Mouse (Mus musculus): ENCODE data around the gene Fam122c. TPM values are rescaled to one million over a fixed set of nuclear protein-coding genes. Genes with fewer than 3 reads are reported as not detected.

The Fam122c gene
- not detected in 2 replicates for total RNA-seq (2014; rRNA removed)
- polyA plus RNA-seq (2015; fragmentation: Nextera tagmentation; extraction: Ambion mirVana), result not detected in 2 replicates

GRCm38 (mm10) chrX:53273124-53273523 is at the start of gene Fam122c:
Gene Fam122c (plus strand): TSS chrX:53273424.
- Histone ChIP-seq H3K27ac (ENCODE audit: low read depth, low read length) (no peak within 1 kb of the TSS), H3K36me3 (ENCODE audit: insufficient read depth) (no peaks in the 10 kb centered on the region), H3K27me3 (ENCODE audit: insufficient read depth, low read length) (no peaks in the 10 kb centered on the region), H3K9ac (no peak within 1 kb of the TSS), H3K4me1 (ENCODE audit: insufficient read depth) (no peaks in the 10 kb centered on the region), H3K4me2 (ENCODE audit: low read depth) (no peak within 1 kb of the TSS), H3K9me3 (ENCODE audit: low read length) (no peaks in the 10 kb centered on the region), H3K4me3 (ENCODE audit: low read depth, low read length) (no peak within 1 kb of the TSS)
- WGBS, result 50% methylated on average over 1 of the region's 1 CpGs
- no peak for TF ChIP-seq CTCF (IDR thresholded peaks at IDR 0.05; ENCODE audit: low read depth)
- no peak for DNase-seq
- ATAC-seq, result no peak

GRCm38 (mm10) chrX:53224353-53224944 is 48.8 kb upstream of the Fam122c start:
- H3K27ac ChIP-seq (ENCODE audit: low read depth, low read length), result no peak overlapping the region
- H3K9me3 ChIP-seq (ENCODE audit: low read length), result no peaks in the 10 kb centered on the region
- H3K4me2 ChIP-seq (ENCODE audit: low read depth), result no peak overlapping the region
- DNase-seq, result no peak
- no peaks in the 10 kb centered on the region for H3K36me3 ChIP-seq (ENCODE audit: insufficient read depth)
- no peak for TF ChIP-seq CTCF (IDR thresholded peaks at IDR 0.05; ENCODE audit: low read depth)
- H3K4me3 ChIP-seq (ENCODE audit: low read depth, low read length), result no peak overlapping the region
- no peaks in the 10 kb centered on the region for H3K27me3 ChIP-seq (ENCODE audit: insufficient read depth, low read length)
- 57% methylated on average over 6 of the region's 6 CpGs for WGBS
- ATAC-seq, result no peak
- no peak overlapping the region for H3K9ac ChIP-seq
- H3K4me1 ChIP-seq (ENCODE audit: insufficient read depth), result no peaks in the 10 kb centered on the region

GRCm38 (mm10) chrX:53231965-53232364 is 41.3 kb upstream of the Fam122c start:
- no peaks in the 10 kb centered on the region for H3K4me1 ChIP-seq (ENCODE audit: insufficient read depth)
- peak overlapping the region; percentile 44 for H3K4me2 ChIP-seq (ENCODE audit: low read depth)
- no peak overlapping the region for H3K27ac ChIP-seq (ENCODE audit: low read depth, low read length)
- peak overlapping the region; percentile 33; the same call in 1 of the 2 replicates for H3K9ac ChIP-seq
- WGBS, result 34% methylated on average over 13 of the region's 13 CpGs
- H3K36me3 ChIP-seq (ENCODE audit: insufficient read depth), result no peaks in the 10 kb centered on the region
- DNase-seq, result peak; percentile 35
- ATAC-seq, result peak; percentile 70
- peak overlapping the region; percentile 25 for H3K4me3 ChIP-seq (ENCODE audit: low read depth, low read length)
- no peaks in the 10 kb centered on the region for H3K9me3 ChIP-seq (ENCODE audit: low read length)
- no peaks in the 10 kb centered on the region for H3K27me3 ChIP-seq (ENCODE audit: insufficient read depth, low read length)
- no peak for TF ChIP-seq CTCF (IDR thresholded peaks at IDR 0.05; ENCODE audit: low read depth)

- 45% methylated on average over 4 of the region's 4 CpGs for WGBS
- ATAC-seq, result no peak
Measured at GRCm38 (mm10) chrX:53233689-53234088, 39.5 kb upstream of the Fam122c start.

GRCm38 (mm10) chrX:53236404-53236803 is 36.8 kb upstream of the Fam122c start:
- no peak for DNase-seq
- no peaks in the 10 kb centered on the region for H3K4me1 ChIP-seq (ENCODE audit: insufficient read depth)
- no peak for ATAC-seq
- 49% methylated on average over 7 of the region's 7 CpGs for WGBS
- H3K27ac ChIP-seq (ENCODE audit: low read depth, low read length), result no peak overlapping the region
- no peaks in the 10 kb centered on the region for H3K36me3 ChIP-seq (ENCODE audit: insufficient read depth)
- H3K9ac ChIP-seq, result no peak overlapping the region
- no peaks in the 10 kb centered on the region for H3K9me3 ChIP-seq (ENCODE audit: low read length)
- TF ChIP-seq CTCF (IDR thresholded peaks at IDR 0.05; ENCODE audit: low read depth), result no peak
- no peaks in the 10 kb centered on the region for H3K27me3 ChIP-seq (ENCODE audit: insufficient read depth, low read length)
- no peak overlapping the region for H3K4me3 ChIP-seq (ENCODE audit: low read depth, low read length)
- no peak overlapping the region for H3K4me2 ChIP-seq (ENCODE audit: low read depth)

More at GRCm38 (mm10) chrX:53233689-53234088, 39.5 kb upstream of the Fam122c start:
- no peak for TF ChIP-seq CTCF (IDR thresholded peaks at IDR 0.05; ENCODE audit: low read depth)
- DNase-seq, result no peak
- no peaks in the 10 kb centered on the region for H3K36me3 ChIP-seq (ENCODE audit: insufficient read depth)
- no peak overlapping the region for H3K27ac ChIP-seq (ENCODE audit: low read depth, low read length)
- no peak overlapping the region for H3K4me3 ChIP-seq (ENCODE audit: low read depth, low read length)
- no peaks in the 10 kb centered on the region for H3K27me3 ChIP-seq (ENCODE audit: insufficient read depth, low read length)
- H3K9ac ChIP-seq, result no peak overlapping the region
- no peaks in the 10 kb centered on the region for H3K9me3 ChIP-seq (ENCODE audit: low read length)
- H3K4me2 ChIP-seq (ENCODE audit: low read depth), result no peak overlapping the region
- no peaks in the 10 kb centered on the region for H3K4me1 ChIP-seq (ENCODE audit: insufficient read depth)

- 0 out of 2 replicates have a peak, but pooled peaks have one; percentile 10 for TF ChIP-seq CTCF (IDR thresholded peaks at IDR 0.05; ENCODE audit: low read depth)
- Histone ChIP-seq H3K9ac (no peak overlapping the region), H3K27me3 (ENCODE audit: insufficient read depth, low read length) (no peaks in the 10 kb centered on the region), H3K4me1 (ENCODE audit: insufficient read depth) (no peaks in the 10 kb centered on the region), H3K27ac (ENCODE audit: low read depth, low read length) (no peak overlapping the region), H3K36me3 (ENCODE audit: insufficient read depth) (no peaks in the 10 kb centered on the region), H3K4me3 (ENCODE audit: low read depth, low read length) (no peak overlapping the region), H3K4me2 (ENCODE audit: low read depth) (no peak overlapping the region), H3K9me3 (ENCODE audit: low read length) (no peaks in the 10 kb centered on the region)
- DNase-seq, result no peak
- ATAC-seq, result no peak
- 19% methylated on average over 2 of the region's 2 CpGs for WGBS
Measured at GRCm38 (mm10) chrX:53237971-53238370, 35.3 kb upstream of the Fam122c start.

GRCm38 (mm10) chrX:53240011-53240410 is 33.2 kb upstream of the Fam122c start, which contains the start of gene Plac1:
Gene Plac1 (minus strand): TSS chrX:53240111.
- Histone ChIP-seq H3K27me3 (ENCODE audit: insufficient read depth, low read length) (no peaks in the 10 kb centered on the region), H3K9me3 (ENCODE audit: low read length) (no peaks in the 10 kb centered on the region), H3K4me2 (ENCODE audit: low read depth) (no peak within 1 kb of the TSS), H3K9ac (no peak within 1 kb of the TSS), H3K27ac (ENCODE audit: low read depth, low read length) (no peak within 1 kb of the TSS), H3K4me1 (ENCODE audit: insufficient read depth) (no peaks in the 10 kb centered on the region), H3K4me3 (ENCODE audit: low read depth, low read length) (no peak within 1 kb of the TSS), H3K36me3 (ENCODE audit: insufficient read depth) (no peaks in the 10 kb centered on the region)
- TF ChIP-seq CTCF (IDR thresholded peaks at IDR 0.05; ENCODE audit: low read depth), result no peak
- ATAC-seq (no peak), DNase-seq (no peak)
- WGBS, result 68% methylated on average over 4 of the region's 4 CpGs

Data from forebrain, postnatal 0 days (tissue).